Mouse (Mus musculus) effector memory CD4-positive, alpha-beta T cell, adult 7 months (primary cell): ENCODE measurements around the gene Nup210. TPM values are rescaled to one million over a fixed set of nuclear protein-coding genes. Genes with fewer than 3 reads are reported as not detected.

Experiments used
- polyA plus RNA-seq: library from polyadenylated mRNA; unstranded; fragments of 100-300 nt; shearing (Covaris generic); gene quantifications from one replicate; pipeline ENCODE4 v1.2.1, GENCODE M21; 2017

Nup210 gene
- polyA plus RNA-seq: 217 TPM

GRCm38 (mm10) chr6:91116244-91117145 lies at the start of gene Nup210:
Gene Nup210, minus strand, starts transcription at chr6:91116829.

GRCm38 (mm10) chr6:91156554-91157236 lies 40.1 kb upstream of the Nup210 start, which contains the start of gene Hdac11:
Gene Hdac11, plus strand, starts transcription at chr6:91156665.

GRCm38 (mm10) chr6:90988648-90989317 lies 127.8 kb downstream of the Nup210 start, which contains the start of gene Iqsec1:
Gene Iqsec1, minus strand, starts transcription at chr6:90988685.

Other genes with a start within 250 kb of the Nup210 start
- 4.8 TPM for gene Iqsec1, start 128.1 kb downstream of the Nup210 start, polyA plus RNA-seq
- 0.57 TPM for gene Hdac11, start 39.8 kb upstream of the Nup210 start, polyA plus RNA-seq
- gene Fbln2, start 95.6 kb upstream of the Nup210 start, polyA plus RNA-seq: 0.32 TPM